Mouse (Mus musculus) lung, postnatal 0 days (tissue): ENCODE measurements around the gene B4galnt3.

Experiments used
- CTCF ChIP-seq: IDR thresholded peaks from 2 replicates; pipeline ENCODE4 v1.5.1; 2016; ENCODE audit warnings: antibody characterized with exemption, mild to moderate bottlenecking
- EP300 ChIP-seq: IDR thresholded peaks from 2 replicates; pipeline ENCODE4 v1.6.1; 2016; ENCODE audit warnings: antibody characterized with exemption, mild to moderate bottlenecking, control low read depth

DNA sequence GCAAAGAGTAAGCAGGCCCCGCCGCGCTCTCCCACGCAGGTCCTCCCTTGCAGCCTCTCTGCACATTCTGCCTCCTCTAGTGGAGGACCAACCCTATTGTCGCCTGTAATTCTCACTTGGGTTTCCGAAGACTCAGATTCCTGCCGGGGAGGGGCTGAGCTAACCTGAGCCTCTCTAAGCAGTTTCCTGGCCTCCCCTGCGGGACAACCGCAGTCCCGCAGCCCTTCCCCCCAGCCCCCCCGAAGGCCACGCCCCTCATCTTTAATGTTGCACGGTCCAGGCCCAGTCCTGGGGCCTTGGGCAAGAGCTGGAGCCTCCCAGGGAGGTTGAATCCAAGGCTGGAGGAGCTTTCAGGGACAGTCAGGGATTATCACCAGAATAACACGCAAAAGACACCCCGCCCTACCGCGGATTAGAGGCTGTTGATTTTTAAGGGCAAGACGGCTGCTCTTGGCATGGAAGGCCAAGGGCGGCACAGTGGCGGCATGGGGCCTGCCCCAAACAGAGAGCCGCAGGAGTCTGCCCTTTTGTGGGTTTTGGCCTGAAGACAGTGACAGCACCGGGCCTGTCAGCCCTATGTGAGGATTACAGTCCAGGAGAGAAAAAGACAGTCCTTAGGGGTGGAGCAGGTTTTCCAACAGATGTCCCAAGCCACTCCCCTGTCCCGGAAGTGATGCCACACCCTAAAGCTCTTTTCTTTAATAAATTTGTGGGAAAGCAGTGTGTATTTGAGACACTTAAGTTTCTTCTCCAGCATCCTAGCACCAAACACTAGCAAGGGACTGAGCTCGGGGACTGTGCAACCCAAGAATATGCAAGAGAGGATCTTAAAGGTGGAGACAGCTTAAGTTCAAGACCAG lies 105.8 kb downstream of the B4galnt3 start:
- no peak for TF ChIP-seq EP300
- peak; percentile 43 for TF ChIP-seq CTCF
